Mouse (Mus musculus) layer of hippocampus, adult 11-12 months (tissue): ENCODE data around the gene Pnmal2.

ENCODE experiments used
- DNase-seq: peaks from one replicate; pipeline ENCODE4 v3.0.0; 2022; ENCODE audit warnings: low spot score

Gene Pnmal2

DNA sequence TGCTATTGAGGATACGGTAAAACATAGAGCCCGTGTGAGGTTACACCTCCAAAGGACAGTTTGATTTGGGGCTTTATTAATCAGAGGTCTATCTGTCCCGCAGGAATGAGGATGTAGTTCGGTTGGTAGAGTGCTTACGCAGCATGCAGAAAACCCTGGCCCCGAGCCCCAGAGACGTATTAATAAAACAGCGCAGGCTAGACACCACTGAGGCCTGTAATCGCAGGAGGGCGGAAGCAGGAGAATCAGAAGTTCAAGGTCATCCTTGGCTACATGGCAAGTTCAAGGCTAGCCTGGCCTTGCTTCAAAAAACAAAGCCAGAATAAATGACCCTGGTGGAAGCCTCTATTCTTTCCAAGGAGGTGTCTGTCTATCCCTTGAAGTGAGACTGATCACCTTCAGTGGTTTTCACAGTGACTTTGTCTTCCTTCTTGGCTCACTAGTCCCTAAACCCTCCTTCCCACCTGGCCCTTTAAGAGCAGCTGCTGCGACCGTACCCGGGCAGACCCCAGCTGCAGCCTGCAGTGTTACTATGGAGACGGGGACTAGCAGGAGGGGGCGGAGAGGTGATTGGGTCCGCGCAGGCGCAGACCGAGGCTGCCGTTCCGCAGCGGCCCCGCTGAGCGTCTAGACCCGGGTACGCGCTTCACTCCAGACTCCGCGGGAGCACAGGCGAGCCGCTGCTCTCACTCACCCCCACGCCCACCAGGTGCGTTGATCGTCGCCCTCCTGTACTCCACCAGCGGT, at the start of gene Pnmal2:
TSS of gene Pnmal2 (plus strand) at position 622 of the 747 bp plus-strand sequence.
- peak; percentile 87 for DNase-seq

DNA sequence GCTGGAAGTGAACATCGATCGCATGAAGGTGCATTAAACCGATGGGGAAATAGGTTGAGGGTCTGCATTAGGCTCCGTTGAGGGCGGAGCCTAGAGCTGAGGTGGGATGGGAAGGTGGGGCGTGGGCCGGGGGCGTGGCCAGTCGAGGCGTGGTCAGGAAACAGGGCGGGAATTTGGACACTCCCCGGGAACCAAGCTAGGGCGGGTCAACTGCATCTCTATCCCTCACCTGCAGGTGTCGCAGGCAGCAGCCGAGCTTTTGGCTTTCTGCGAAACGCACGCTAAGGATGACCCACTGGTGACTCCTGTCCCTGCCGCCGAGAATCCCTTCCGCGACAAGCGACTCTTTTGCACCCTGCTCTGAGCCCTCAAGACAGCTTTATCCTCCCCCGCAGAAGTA, 49.5 kb upstream of the Pnmal2 start:
- peak; percentile 72 for DNase-seq

DNA sequence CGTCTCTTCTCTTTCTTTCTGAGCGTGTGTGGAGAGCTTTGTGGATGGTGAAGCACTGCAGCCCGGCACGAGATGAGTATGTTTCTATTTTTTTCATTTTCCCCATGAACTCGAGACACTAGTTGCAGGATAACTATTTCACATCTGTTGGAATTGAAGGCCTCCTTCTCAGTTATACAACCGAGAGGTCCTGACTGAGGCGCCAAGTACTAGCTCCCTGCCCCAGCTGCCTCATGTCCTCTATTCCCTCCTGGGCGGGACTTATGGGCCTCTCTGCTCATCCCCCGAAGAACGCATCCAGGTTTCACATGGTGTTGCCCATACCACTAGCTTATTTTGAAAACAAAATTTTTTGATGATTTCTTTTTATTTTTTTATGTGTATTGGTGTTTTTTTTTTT, 49.0 kb upstream of the Pnmal2 start:
- DNase-seq: no peak

DNA sequence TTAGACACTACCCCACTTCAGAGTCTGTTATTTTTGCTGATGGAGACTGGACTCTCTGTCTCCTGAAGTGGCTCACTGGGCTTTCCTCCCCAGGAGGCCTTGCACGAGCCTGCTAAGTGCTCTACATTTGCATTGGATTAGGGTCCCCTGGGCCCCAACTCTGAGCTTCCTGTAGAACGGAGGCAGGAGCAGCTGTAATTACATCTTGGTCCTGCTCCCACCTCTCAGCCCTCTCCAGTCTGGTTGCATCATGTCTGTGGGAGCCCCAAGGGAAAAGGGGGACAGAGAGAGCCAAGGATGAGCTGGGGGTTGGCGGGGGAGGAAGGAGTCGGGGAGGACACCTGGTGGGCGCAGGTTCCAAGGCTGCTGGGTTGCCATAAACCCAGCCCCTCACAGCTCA, 44.0 kb upstream of the Pnmal2 start:
- no peak for DNase-seq

DNA sequence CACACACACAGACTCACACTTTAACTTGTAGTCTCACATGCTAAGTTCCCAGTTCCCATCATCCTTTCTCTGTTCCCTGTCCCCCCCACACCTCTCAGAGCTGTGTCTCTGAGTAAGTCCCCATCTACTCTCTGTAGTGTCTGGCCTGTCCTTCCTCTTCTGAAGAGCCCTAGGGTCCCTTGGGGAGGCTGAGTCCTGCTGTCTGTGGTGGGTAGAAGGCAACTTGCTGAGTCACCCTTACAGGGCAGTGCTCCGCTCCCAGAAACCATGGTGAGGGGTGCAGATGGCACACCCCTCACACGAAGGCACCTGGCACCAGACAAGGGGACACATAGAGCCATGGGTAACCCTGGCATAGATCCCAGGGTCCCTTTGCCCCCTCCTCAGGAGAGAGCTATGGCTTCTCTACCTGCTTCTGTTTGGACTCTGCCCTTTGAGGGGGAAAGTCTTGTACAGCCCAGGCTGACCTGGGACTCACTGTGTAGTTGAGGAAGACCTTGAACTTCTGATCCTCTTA, 41.0 kb upstream of the Pnmal2 start:
- DNase-seq: no peak

DNA sequence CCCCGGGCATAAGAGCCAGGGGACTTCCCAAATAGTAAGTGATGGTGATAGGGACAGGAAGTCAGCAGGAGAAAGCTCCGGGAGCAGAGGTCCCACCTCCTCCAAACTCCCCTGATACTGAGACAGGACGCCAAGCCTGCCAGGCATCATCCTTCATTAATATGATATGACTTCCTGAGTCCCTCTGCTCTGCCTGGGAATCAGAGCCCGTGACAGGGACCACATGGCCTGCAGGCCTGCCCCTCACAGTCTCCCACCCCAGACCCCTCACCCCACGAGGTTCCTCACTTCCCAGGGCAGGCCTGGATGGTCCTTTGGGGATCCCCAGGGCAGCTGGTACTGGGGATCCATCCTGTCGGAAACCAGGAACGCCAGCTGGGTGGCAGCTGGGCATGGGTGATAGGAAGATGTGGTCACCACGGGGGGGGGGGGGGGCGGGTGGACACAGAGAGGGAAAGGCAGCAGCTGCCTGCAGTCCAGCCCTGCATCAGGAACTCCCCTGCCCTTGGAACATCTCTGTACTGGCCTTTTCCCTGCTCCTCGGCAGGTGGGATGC, 40.3 kb upstream of the Pnmal2 start:
- DNase-seq: no peak

DNA sequence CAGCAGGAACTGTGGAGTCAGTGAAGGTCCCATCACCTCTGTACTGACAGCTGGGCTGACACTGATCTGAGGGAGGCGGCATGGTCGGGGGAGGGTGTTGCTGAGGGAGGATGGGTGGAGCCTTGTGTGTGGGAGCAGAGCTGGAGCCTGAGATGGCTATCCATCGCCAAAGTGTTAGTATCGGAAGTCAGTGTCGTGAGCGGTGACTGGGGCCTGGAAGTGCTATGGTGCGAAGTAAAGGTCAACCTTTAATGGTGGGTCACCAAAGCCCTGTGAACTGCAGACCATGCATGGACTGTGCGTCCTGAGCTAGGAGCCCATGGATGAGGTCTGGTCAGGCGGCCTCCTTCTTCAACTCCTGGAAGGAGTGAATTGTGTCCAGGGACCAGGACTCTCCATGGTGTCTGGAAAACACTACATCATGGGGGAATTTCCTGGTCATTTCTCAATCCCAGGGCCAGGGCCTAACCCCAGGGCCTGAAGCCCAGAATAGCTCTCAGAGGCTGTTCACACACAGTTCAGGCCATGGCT, 38.9 kb upstream of the Pnmal2 start:
- no peak for DNase-seq

DNA sequence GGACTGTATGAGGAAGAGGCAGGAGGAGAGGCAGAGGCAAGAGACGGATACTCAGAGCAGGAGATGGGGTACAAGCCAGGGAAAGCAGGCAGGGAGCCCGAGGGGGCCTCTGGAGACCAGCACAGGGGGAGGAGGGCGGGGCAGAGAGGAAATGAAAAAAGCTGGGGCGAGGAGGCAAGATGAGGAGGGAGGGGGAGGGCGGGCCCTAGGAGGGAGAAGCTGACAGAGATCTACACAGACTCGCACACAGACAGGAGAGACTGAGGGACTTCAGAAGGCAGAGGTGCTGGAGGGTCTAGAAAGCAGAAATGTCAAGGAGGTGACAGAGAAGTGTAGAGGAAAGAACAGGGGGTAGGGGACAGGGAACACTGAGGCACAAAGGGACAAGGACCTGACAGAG, 38.2 kb upstream of the Pnmal2 start, which contains the start of gene Ptgir:
TSS of gene Ptgir (plus strand) at position 210 of the 400 bp plus-strand sequence.
- no peak for DNase-seq

DNA sequence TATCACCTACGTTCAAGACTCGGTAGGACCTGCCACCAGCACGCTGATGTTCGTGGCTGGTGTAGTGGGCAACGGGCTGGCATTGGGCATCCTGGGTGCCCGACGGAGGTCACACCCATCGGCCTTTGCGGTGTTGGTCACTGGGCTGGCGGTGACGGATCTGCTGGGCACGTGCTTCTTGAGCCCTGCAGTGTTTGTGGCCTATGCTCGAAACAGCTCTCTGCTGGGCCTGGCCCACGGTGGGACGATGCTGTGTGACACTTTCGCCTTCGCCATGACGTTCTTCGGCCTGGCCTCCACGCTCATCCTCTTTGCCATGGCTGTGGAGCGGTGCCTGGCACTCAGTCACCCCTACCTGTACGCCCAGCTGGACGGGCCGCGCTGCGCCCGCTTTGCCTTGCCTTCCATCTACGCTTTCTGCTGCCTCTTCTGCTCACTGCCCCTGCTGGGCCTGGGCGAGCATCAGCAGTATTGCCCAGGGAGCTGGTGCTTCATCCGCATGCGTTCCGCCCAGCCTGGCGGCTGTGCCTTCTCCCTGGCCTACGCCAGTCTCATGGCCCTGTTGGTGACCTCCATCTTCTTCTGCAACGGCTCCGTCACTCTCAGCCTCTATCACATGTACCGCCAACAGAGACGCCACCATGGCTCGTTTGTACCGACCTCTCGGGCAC, 37.5 kb upstream of the Pnmal2 start:
- no peak for DNase-seq

DNA sequence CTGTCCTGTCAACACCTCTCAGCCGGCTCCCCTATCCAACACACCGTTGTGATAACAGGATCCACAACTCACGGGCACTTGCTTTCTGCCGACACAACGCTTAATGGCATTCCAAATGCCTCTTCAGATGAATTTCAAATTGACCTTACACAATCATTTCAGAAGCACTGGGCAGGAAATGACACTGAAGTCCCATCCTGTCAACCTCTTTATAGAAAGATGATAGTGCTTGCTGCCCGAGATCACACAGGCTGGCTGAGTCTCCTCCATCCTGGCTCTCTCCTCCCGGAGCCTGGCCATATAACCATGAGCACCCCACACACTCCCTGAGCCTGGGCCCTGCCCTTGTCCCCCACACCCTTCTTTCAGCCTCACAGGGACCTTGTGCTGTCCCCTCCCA, 36.6 kb upstream of the Pnmal2 start:
- DNase-seq: no peak

DNA sequence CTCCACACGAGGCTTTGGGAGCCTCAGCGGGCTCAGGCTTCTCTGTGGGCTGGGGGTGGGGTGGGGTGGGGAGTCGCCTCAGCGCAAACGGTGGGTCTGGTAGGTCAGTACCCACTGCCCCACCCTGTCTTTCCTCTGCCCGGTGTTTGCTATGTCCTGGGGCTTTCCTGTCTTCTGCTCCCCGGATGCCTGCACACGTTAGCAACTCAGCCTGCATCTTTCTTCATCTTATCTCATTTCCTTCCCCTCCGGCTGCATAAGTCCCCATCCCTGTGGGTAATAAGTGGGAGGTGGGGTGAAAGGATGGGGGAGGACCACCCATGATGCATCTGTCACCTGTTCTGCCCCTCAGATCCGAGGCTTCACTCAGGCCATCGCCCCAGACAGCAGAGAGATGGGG, 36.1 kb upstream of the Pnmal2 start:
- DNase-seq: no peak

DNA sequence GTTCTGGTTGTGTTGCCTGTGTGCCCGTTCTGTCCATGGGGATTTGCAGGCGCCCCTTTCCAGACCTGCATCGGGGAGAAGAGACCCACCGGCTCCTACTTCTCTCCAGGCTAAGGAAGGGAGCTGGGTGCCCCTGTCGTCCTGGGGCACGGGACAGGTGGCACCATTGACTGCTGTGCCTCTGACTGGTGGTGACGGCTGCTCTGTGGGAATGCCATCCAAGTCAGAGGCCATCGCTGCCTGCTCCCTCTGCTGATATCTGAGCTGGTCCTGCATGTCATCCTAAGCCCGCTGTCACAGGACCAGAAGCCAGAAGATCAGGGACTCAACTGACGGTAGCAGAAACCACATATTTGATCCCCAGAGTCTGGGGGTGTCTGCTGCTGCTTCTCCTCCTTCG, 35.6 kb upstream of the Pnmal2 start:
- no peak for DNase-seq

DNA sequence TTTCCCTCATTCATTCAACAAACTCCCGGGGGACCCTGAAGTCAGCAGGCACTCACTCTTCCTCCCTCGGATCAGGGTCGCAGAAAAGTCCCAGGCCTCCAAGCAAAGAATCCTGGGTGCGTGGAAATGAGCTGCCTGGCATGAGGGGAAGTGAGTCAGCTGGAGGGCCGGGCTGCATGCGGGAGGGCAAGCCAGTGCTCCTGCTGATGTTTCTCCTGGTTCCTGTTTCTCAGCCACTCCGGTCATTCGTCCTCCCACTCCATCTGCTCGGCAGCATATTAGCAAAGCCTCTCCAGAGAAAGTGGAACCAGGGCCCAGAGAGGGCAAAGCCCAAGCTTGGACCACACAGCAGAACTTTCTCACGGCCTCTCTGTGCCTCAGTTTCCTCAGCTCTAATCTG, 34.6 kb upstream of the Pnmal2 start:
- no peak for DNase-seq

DNA sequence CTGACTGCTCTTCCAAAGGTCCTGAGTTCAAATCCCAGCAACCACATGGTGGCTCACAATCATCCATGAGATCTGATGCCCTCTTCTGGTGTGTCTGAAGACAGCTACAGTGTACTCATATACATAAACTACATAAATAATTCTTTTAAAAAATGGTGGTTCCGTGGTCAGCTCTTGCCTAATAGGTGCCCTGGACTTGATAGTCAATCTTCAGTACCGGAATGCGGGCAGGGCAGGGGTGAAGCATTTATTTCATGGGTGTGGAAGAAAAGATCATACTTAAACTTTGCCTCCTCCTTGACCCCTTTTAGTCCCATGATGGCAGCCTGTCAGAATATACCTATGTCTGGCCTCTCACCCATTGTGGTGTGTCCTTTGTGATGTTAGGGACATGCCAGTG, 32.6 kb upstream of the Pnmal2 start:
- no peak for DNase-seq

DNA sequence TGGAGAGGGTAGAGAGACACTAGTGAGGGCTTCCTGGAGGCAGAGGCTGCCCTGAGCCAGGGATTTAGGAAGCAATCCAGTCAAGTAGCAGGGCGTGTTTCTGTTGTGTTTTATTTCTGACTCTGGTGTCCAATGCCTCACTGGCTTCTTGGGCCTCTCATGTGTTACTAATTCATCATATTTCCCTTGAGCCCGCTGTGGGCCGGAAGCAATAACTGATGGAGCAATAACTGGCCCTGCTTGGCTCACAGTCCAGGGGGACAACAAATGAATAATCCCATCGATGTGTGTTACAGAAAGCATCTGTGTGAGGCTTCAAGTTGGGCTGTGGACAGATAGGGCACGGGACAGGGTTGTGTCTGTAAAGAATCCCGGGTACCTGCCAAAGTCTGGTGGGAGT, 32.1 kb upstream of the Pnmal2 start:
- no peak for DNase-seq

DNA sequence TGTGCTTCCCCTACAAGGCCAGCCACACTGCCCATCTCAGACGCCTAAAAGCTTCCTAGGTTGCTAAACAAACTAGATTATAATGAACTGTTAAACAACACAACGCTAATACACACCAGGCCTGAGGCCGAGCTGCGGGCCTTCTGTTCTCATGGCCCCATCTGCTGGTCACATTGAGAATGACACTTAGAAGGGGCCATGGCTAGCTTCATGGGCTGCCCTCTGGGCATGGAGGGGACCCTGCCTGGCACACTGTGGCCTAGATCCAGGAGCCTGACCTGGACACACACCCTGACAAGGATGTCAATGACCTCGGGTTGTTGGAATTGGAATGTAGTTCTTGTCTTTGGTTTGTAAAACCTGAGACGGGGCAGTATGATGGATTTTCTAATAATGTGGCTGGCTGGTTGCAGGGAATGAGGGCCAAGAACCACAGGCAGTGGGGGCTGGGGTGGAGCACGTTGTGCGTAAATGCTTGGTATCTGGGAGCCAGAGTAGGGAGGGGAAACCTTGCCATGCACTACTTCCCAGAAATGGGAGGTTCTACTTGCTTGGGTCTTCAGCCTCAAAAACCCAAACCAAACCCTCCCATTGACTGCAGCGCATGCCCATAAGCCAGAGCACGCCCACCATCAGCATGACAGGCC, 30.6 kb upstream of the Pnmal2 start:
- DNase-seq: peak; percentile 81

DNA sequence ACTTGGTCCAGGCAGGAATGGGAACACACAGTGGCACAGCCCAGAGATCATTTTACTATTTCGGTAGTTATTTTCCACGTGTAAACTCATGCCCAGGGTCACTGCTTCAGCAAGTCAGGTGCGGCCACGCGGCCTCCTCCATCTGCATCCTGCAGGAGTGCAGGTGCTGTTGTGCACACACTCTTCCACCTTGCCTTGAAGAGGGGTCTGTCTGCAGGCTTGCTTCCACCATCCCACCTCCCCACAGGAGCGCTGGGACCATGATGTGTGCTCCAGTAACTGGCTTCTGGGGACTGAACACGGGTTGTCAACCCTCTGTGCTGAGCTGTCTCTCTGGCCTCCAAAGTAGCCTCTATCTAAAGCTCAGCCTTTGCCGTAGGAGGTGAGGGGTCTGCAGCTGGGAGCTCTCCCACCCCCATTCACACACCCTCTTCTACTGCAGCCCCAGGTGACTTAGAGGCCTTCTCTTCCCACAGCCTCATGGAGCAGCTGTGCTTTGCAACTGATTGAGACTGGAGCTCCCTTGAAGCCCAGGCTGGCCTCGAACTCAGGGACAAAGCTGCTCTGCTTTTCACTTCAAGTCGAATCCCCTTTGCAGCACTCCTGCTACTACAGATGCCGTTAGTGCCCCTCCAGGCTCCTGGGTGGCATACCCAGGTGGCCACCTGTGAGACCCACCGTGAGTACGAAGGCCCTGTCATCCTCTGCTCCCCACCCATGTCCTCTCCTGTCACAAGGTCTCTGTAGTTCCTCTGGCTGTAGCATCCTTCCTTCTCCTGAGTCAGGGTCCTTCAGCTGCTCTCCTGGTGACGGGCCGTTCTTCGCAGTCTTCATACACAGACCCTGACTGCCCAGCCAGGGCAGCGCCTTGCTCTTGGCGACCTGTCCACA, 29.8 kb upstream of the Pnmal2 start:
- DNase-seq: no peak

DNA sequence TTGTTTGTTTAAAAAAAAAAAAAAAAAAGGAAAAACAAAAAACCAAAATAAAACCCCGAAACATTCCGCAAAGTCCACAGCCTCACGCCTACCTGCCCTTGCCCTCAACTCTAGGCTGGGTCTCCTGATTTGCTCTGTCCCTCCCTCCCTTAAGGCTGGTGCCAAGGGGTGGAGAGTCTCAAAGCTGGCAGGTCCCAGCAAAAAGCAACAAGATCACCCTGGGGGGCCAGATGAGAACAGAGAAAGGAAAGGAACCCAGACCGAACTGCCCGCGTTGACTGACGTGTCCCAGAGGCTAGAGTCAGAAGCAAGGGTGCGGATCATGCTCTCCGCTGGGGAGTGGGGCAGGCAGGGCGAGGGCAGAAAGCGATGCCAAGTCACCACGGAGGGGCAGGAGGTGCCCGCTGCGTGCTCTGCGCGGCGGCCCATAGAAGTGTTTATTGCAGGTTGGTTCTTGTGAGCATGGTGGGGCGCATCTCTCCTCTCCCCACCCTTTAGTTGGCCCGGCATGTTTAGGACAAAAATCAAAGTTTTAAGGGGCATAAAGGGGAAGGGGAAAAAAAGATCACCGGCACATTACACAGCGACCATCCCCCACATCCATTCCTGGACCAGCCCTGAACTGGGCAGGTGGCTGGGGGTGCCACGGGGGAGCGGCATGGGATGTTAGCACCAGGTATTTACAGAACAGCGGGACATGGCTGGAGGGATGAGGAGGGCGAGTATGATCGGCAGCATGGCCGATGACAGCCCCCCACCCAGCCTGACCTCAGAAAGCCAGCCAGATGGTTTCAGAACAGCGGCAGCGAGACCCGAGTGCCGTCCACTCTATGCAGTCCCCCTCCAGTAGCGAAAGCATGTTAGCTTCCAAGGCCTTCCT, 28.8 kb upstream of the Pnmal2 start:
- DNase-seq: no peak

DNA sequence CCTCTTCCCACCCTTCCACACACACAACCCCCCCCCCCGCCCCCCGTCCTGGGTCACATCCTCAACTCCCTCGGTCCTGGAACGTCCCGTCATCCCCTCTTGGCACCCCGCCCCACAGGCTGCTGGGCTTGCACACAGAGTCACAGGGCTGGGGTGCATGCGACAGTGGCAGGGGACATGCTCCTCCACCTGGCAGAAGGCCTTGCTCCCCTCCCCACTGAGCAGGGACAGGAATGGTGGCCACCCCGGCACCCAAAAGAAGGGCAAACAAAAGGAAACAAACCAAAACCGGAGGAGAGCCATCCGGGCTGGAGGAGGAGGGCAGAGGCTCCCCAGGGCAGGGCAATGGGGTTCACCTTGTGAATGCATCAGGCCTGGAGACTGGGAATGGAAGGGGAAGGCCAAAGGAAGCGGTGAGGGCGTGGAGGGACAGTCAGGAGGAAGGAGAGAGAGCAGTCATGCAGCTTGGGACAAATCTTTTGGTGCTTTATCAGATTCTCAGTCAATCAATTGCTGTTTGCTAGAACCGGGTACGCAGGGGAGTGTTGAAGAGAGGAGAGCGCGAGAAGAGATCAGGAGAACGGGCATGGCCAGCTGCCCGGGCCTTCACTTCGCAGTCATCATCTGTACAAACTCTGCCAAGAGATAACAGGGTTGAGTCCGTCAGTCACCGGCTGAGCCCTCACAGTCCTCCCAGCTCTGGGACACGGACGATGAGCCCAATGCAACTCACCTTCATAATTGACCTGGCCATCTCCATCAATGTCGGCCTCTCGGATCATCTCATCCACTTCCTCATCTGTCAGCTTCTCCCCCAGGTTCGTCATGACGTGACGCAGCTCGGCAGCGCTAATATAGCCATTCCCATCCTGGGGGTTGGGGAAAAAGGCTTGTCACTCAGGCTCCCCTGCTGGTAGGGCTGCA, 27.9 kb upstream of the Pnmal2 start:
- DNase-seq: peak; percentile 40
